Mouse (Mus musculus): Measurements from ENCODE around the gene Tmem234.

DNA sequence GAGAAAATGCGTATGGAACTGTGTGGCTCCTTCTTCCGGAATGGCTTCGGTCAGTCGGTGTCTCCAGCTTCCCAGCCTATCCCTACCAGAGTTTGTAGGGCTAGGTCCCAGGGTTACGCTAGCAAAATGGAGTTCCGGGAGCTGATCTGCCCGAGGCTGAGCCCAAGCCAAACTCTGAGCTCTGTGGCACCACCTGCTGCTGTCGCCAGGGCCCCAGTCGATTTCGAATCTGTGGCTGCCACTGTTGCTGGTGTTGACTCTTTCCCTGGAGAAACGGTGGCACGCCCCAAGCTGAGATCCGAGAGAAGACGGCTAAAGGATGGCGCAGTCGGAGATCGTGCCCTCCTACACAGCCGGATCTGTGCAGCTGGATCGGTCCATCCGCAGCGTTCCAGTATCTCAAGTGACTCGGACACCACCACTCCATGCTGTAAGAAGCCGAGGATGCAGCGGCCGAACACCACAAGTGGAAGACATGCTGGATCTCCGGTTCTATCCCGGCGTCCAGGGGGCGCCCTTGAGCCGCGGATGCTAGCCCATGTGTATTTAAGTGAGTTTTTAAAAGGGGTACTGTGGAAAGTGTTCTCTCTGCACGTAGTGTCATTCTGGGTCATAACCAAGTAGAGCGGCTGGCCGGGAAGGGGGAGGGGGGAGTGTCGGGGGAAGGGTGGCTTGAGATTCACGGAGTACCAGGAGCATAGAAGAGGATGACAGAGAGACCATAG, 15.4 kb upstream of the Tmem234 start:
- TF ChIP-seq CTCF (IDR thresholded peaks at IDR 0.05; ENCODE audit: borderline replicate concordance, extremely low read depth, insufficient read depth, insufficient read length) (peak; percentile 74), POLR2A (IDR thresholded peaks at IDR 0.05; ENCODE audit: borderline replicate concordance, extremely low read depth, insufficient read depth, insufficient read length, poor library complexity, severe bottlenecking) (no peak)
